Mouse (Mus musculus) layer of hippocampus, postnatal 14 days (tissue): ENCODE measurements at regions not wholly inside any gene's neighbourhood (a gene's known extent, or its start where the extent isn't known, plus 50 kb on each side); places are given as distances from the start of the nearest gene placed in this dataset.
A peak's percentile ranks its signal among the peaks of the same experiment; 100 is the strongest.

Experiments used
- DNase-seq, 2 experiments: peaks; one replicate each; pipeline ENCODE4 v3.0.0; 2021 to 2022; ENCODE audit warnings: low spot score in 2 of 2, mixed read lengths in 1 of 2

DNA sequence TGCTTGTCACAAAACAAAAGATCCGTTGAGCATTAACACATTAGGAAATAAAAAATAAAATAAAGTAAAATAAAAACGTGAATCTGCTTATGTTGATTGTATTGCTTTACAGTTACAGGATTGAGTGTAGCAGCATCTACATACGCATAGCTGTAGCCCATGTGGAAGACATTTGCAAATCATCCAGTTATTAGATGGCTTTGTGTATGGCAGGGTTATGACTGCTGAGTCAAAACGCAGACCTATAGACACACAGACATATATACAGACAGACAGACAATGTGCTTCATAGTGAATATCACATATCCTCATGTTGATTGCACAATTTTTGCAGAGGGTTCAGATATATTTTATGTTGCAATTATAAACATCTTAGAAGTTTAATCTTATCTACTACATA lies 64.5 kb downstream of the Gm11146 start:
- DNase-seq = no peak

GRCm38 (mm10) chr16:77536746-77537145 lies 65.1 kb downstream of the Gm11146 start:
- peak; percentile 65 to 77 for DNase-seq

- DNase-seq = peak in 1 of 2 experiments; percentile 37
Observed at GRCm38 (mm10) chr16:77536314-77536713, 65.6 kb downstream of the Gm11146 start.

- DNase-seq = peak in 1 of 2 experiments; percentile 27
Observed at GRCm38 (mm10) chr16:77535021-77535420, 66.9 kb downstream of the Gm11146 start.

DNA sequence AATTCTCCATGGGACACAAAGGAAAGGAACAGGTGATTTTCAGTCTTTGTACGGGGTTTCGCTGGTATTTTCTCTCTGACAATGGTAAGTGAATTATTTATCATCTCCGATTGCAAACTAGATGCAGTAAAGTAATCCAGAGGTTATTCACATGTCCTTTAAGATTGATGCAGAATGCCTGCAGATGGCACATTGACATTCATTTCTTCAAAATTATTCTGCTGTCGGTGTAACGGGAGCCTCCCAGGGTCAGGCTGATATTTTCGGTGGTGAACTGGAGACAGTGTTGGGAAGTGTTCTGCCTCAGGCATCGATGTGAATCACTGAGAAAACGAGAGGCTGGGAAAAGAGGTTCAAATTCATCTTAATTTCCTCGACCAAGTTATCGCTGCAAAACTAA lies 70.3 kb downstream of the Gm11146 start:
- no peak for DNase-seq

- no peak for DNase-seq
Observed at GRCm38 (mm10) chr16:77527951-77528350, 73.9 kb downstream of the Gm11146 start.

GRCm38 (mm10) chr16:77514606-77515005 lies 87.3 kb downstream of the Gm11146 start:
- DNase-seq = no peak

GRCm38 (mm10) chr16:77503556-77503955 lies 98.3 kb downstream of the Gm11146 start:
- no peak for DNase-seq

GRCm38 (mm10) chr16:77502916-77503315 lies 99.0 kb downstream of the Gm11146 start:
- no peak for DNase-seq

GRCm38 (mm10) chr16:77502026-77502425 lies 99.9 kb downstream of the Gm11146 start:
- DNase-seq = peak in 1 of 2 experiments; percentile 45

DNA sequence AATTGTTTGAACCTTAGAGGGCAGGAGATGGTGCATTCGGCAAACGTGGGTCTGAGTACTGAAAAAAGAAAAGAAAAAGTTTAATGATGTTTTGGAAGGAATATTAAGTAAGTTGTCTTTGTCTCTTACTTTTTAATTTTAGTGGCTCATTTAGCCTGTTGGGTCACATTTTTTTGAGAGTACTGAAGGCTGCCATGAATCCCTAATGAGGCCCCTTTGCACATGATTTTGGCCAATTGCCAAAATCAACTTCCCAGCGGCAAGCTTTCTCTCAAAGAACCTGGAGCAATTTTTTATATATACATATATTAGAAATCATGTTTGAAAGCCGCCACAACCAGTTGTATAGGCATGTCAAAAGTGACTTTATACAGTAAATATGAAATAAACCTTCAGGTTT lies 100.9 kb downstream of the Gm11146 start:
- DNase-seq = peak in 1 of 2 experiments; percentile 53

DNA sequence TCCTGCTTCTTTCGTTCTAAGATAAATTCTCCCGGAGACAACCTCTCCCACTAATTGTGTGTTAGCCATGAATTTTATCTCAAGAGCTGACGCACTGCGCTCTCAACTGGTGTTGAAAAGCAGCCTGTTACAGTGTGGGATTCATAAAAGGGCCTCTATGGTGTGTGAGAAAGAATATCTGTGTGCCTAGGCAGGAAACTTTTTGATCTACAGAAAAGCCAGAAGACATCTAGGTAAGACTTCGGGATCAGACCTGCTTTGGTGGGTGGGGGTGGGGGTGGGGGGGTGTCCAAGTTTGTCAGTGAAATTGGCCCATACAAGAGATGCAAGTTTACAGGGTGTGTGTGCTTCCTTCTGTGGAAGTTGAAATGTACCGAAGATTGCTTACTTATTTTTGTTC lies 101.5 kb downstream of the Gm11146 start:
- DNase-seq = peak; percentile 41 to 48

- peak; percentile 78 to 94 for DNase-seq
Observed at GRCm38 (mm10) chr16:77499537-77500301, 102.2 kb downstream of the Gm11146 start.

GRCm38 (mm10) chr16:77495310-77495709 lies 106.6 kb downstream of the Gm11146 start:
- DNase-seq = no peak

DNA sequence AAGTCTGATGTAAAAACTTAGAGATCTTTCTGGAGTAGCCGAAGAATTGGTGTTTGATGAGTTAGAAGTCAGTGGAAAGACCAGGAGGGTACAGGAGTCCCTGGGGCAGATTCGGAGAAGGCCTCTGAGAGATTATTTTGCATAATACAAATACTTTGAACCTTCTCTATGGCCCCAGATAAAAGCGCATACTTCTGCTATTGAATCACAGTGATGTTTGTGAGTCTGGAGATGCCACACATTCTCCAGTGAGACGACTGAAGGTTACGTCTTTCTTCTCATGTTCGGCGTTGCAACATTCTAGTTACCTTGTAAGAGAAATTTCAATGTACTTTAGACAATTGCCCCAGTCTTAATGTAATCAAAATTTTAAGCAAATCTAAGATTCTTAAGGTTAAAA lies 107.9 kb downstream of the Gm11146 start:
- no peak for DNase-seq

- DNase-seq = no peak
Observed at GRCm38 (mm10) chr16:77488155-77488554, 113.7 kb downstream of the Gm11146 start.

DNA sequence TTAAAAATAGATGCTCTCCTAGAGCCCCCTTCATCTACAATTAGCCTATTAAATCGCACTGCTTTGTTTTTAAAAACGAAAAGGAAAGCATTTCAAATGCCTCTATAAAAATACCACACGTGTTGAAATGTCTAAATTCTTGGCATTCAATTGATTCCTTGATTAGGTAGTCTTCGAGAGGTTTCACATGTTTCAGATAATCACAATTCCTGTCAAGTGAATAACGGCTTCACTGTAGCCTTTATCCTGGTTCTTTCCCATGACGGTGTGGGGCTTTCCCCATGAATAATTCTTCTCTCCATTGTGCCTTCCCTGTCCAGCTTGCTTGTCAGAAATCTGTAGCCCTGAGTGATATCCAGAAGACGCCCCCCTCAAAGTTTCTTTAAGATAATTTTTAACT lies 122.1 kb downstream of the Gm11146 start:
- DNase-seq = no peak

- DNase-seq = no peak
Observed at GRCm38 (mm10) chr16:77471868-77472267, 130.0 kb downstream of the Gm11146 start.

- no peak for DNase-seq
Observed at GRCm38 (mm10) chr16:77469903-77470302, 132.0 kb downstream of the Gm11146 start.

GRCm38 (mm10) chr16:77469328-77469875 lies 132.5 kb downstream of the Gm11146 start:
- no peak for DNase-seq

GRCm38 (mm10) chr16:77467216-77467615 lies 134.7 kb downstream of the Gm11146 start:
- no peak for DNase-seq

GRCm38 (mm10) chr16:77464623-77465022 lies 137.3 kb downstream of the Gm11146 start:
- DNase-seq = no peak

DNA sequence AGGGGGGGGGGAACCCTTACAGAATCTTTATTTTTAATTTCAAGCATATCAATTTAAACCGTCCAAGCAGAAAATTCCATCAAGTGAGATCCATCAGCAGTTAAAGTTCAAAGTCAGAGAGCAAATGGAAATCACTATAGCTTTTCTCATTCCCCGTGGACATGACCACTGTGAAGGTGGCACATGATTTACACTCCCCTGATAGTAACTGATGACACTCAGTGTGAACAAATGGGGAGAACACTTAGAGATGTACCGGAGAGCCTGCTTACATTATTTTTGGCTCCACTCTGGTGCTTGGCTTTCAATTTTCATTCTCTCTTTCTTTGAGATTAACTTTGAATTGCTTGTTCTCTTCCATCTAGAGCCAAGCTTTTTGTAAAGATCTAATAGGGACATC lies 140.0 kb downstream of the Gm11146 start:
- no peak for DNase-seq
